Mouse (Mus musculus) heart, embryonic 16.5 days (tissue): ENCODE data around the gene Nudt14. TPM values are rescaled to one million over a fixed set of nuclear protein-coding genes. Genes with fewer than 3 reads are reported as not detected.

Experiments used
- ATAC-seq: fragments of 200-750 bp; cut with Nextera tagmentation; replicated peaks from 2 replicates; pipeline ENCODE4 v1.8.0; 2017; ENCODE audit warnings: moderate number of reproducible peaks; ENCODE audit not compliant: insufficient read depth, low FRiP score; ENCODE audit errors: extremely low read depth
- H3K27ac ChIP-seq: fragments of 300-500 bp; sonication (generic); 2 replicates; pipeline ENCODE4 v1.5.1; 2014; ENCODE audit warnings: mild to moderate bottlenecking, low read length, control low read depth, moderate library complexity
- H3K27me3 ChIP-seq: fragments of 300-500 bp; sonication (generic); 2 replicates; pipeline ENCODE4 v1.6.1; 2014; ENCODE audit warnings: low read length, mixed read lengths; ENCODE audit not compliant: control insufficient read depth, insufficient read depth
- H3K36me3 ChIP-seq: fragments of 300-500 bp; sonication (generic); 2 replicates; pipeline ENCODE4 v1.6.1; 2014; ENCODE audit not compliant: control insufficient read depth, insufficient read depth
- H3K4me1 ChIP-seq: fragments of 300-500 bp; sonication (generic); 2 replicates; pipeline ENCODE4 v1.6.1; 2014; ENCODE audit warnings: low read length, mixed read lengths; ENCODE audit not compliant: control insufficient read depth, insufficient read depth
- H3K4me2 ChIP-seq: fragments of 300-500 bp; sonication (generic); 2 replicates; pipeline ENCODE4 v1.6.1; 2014; ENCODE audit warnings: low read depth, mild to moderate bottlenecking, control low read depth, low read length
- H3K4me3 ChIP-seq: fragments of 300-500 bp; sonication (generic); 2 replicates; pipeline ENCODE4 v1.5.1; 2014; ENCODE audit warnings: mild to moderate bottlenecking, control low read depth, low read length
- H3K9ac ChIP-seq: fragments of 300-500 bp; sonication (generic); 2 replicates; pipeline ENCODE4 v1.6.1; 2014; ENCODE audit warnings: low read length, control low read depth
- H3K9me3 ChIP-seq: fragments of 300-500 bp; sonication (generic); replicated peaks from 2 replicates; pipeline ENCODE4 v1.6.1; 2016; ENCODE audit warnings: low read length; ENCODE audit not compliant: control insufficient read depth
- WGBS: fragments of 180-500 bp; shearing (Covaris S2); extraction: QIAGEN DNeasy Blood & Tissue Kit; methylation state at CpG from one replicate; pipeline ENCODE4 v1.1.7; 2014; 5-methylcytosine and 5-hydroxymethylcytosine counted together
- microRNA-seq: library from miRNA; unstranded; fragments of <30 nt; microRNA quantifications from one replicate; pipeline ENCODE4, GENCODE M21; 2017
- polyA plus RNA-seq: library from polyadenylated mRNA; unstranded; fragments of >200 nt; fragmentation: Nextera tagmentation; extraction: Ambion mirVana; gene quantifications from 2 replicates; pipeline ENCODE4 v1.2.1, GENCODE M21; 2015

Gene Nudt14
- polyA plus RNA-seq, 1 experiment from 2014 or later: 36.0 TPM

GRCm38 (mm10) chr12:112897522-112898212 is 44.3 kb downstream of the Nudt14 start:
- ATAC-seq: peak; percentile 75
- H3K36me3 ChIP-seq: no peaks in the 10 kb centered on the region
- H3K4me3 ChIP-seq: 0 out of 2 replicates have a peak overlapping the region, but pooled peaks have one; percentile 5
- H3K9me3 ChIP-seq: no peaks in the 10 kb centered on the region
- 31% methylated on average over 16 of the region's 16 CpGs for WGBS
- H3K4me2 ChIP-seq: peak overlapping the region; percentile 47; the same call in 1 of the 2 replicates
- no peak overlapping the region for H3K9ac ChIP-seq
- H3K4me1 ChIP-seq: peaks cover 9% of the 10 kb centered on the region
- peak overlapping the region; percentile 17; the same call in 1 of the 2 replicates for H3K27ac ChIP-seq
- H3K27me3 ChIP-seq: 0 out of 2 replicates have a peak, but pooled peaks cover 7% of the 10 kb centered on the region

- Histone ChIP-seq H3K4me3 (no peak overlapping the region), H3K9me3 (no peaks in the 10 kb centered on the region), H3K9ac (no peak overlapping the region), H3K4me1 (peaks cover 9% of the 10 kb centered on the region), H3K27ac (peak overlapping the region; percentile 62), H3K4me2 (peak overlapping the region; percentile 23), H3K36me3 (no peaks in the 10 kb centered on the region), H3K27me3 (0 out of 2 replicates have a peak, but pooled peaks cover 4% of the 10 kb centered on the region)
- no peak for ATAC-seq
- WGBS: 45% methylated on average over 4 of the region's 4 CpGs
Measured at GRCm38 (mm10) chr12:112894969-112895368, 47.0 kb downstream of the Nudt14 start.

GRCm38 (mm10) chr12:112894303-112894884 is 47.5 kb downstream of the Nudt14 start:
- H3K4me3 ChIP-seq: no peak overlapping the region
- no peaks in the 10 kb centered on the region for H3K9me3 ChIP-seq
- peaks cover 9% of the 10 kb centered on the region for H3K4me1 ChIP-seq
- H3K36me3 ChIP-seq: no peaks in the 10 kb centered on the region
- no peak overlapping the region for H3K4me2 ChIP-seq
- peak overlapping the region; percentile 62 for H3K27ac ChIP-seq
- 65% methylated on average over 11 of the region's 11 CpGs for WGBS
- 0 out of 2 replicates have a peak, but pooled peaks cover 4% of the 10 kb centered on the region for H3K27me3 ChIP-seq
- H3K9ac ChIP-seq: no peak overlapping the region
- no peak for ATAC-seq

GRCm38 (mm10) chr12:112885465-112885864 is 56.5 kb downstream of the Nudt14 start:
- ATAC-seq: no peak
- Histone ChIP-seq H3K9me3 (no peaks in the 10 kb centered on the region), H3K4me1 (no peaks in the 10 kb centered on the region), H3K9ac (no peak overlapping the region), H3K4me3 (no peak overlapping the region), H3K27ac (no peak overlapping the region), H3K4me2 (no peak overlapping the region), H3K27me3 (no peaks in the 10 kb centered on the region; the same call in 1 of the 2 replicates), H3K36me3 (no peaks in the 10 kb centered on the region)
- 59% methylated on average over 7 of the region's 7 CpGs for WGBS

Small RNA genes within 50 kb of the gene (microRNA-seq; reads per million reads assigned to microRNA genes)
- 0.79 reads per million for gene Mir6941

Other genes with a start within 250 kb of the Nudt14 start
- 4.3 and 5.1 TPM in 2 replicates for gene Cep170b, start 221.7 kb downstream of the Nudt14 start, polyA plus RNA-seq
- gene Pld4, start 181.5 kb downstream of the Nudt14 start, polyA plus RNA-seq: 19.4 and 32.5 TPM in 2 replicates
- 2.0 and 2.1 TPM in 2 replicates for gene Ahnak2, start 139.5 kb downstream of the Nudt14 start, polyA plus RNA-seq
- gene Clba1, start 133.2 kb downstream of the Nudt14 start, polyA plus RNA-seq: 6.0 and 8.4 TPM in 2 replicates
- 44.7 and 53.2 TPM in 2 replicates for gene Cdca4, start 112.7 kb downstream of the Nudt14 start, polyA plus RNA-seq
- gene Gpr132, start 73.9 kb downstream of the Nudt14 start, polyA plus RNA-seq: 1.4 and 3.6 TPM in 2 replicates
- gene Jag2, start 12.3 kb downstream of the Nudt14 start, polyA plus RNA-seq: 4.0 and 5.4 TPM in 2 replicates
- 26.0 and 26.1 TPM in 2 replicates for gene Btbd6, start 34.4 kb upstream of the Nudt14 start, polyA plus RNA-seq
- 38.3 and 42.6 TPM in 2 replicates for gene Brf1, start 58.6 kb upstream of the Nudt14 start, polyA plus RNA-seq
- gene Pacs2, start 72.4 kb upstream of the Nudt14 start, polyA plus RNA-seq: 7.0 and 8.2 TPM in 2 replicates
- not detected in 2 replicates for gene Tex22, start 132.4 kb upstream of the Nudt14 start, polyA plus RNA-seq
- gene Mta1, start 156.2 kb upstream of the Nudt14 start, polyA plus RNA-seq: 10.8 and 12.1 TPM in 2 replicates
- 1,743 and 2,017 TPM in 2 replicates for gene Crip2, start 198.1 kb upstream of the Nudt14 start, polyA plus RNA-seq
- gene Crip1, start 204.2 kb upstream of the Nudt14 start, polyA plus RNA-seq: 719 and 763 TPM in 2 replicates
- 25.0 and 28.1 TPM in 2 replicates for gene Tedc1, start 214.3 kb upstream of the Nudt14 start, polyA plus RNA-seq
- 5.5 and 7.8 TPM in 2 replicates for gene Tmem121, start 243.8 kb upstream of the Nudt14 start, polyA plus RNA-seq